Mouse (Mus musculus): ENCODE data around the gene Zdhhc23.

DNA sequence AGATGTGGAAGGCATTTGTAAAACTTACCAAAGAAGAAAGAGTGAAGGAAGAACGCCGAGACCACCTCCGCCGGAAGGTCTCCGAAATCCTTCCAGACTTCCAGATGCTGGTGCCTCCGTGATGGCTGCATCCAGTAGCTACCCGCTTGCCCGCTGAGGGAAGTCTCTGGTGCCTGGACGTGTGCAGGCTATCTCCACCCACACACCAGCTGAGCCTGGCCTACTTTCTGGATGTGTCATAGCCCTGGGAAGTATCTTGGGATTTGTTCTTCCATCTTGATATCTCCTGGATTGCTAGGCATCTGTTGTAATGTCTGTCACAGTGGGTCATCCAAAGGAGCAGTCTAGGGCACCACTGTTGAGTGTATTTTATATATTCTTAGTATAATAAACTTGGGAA lies 16.3 kb downstream of the Zdhhc23 start:
- TF ChIP-seq CTCF (IDR thresholded peaks at IDR 0.05; ENCODE audit: low read depth), result no peak
- TF ChIP-seq EP300 (IDR thresholded peaks at IDR 0.05; ENCODE audit: low read depth), result no peak

All from heart, postnatal 0 days (tissue).